Mouse (Mus musculus): ENCODE measurements around the gene Gpi1.

DNA sequence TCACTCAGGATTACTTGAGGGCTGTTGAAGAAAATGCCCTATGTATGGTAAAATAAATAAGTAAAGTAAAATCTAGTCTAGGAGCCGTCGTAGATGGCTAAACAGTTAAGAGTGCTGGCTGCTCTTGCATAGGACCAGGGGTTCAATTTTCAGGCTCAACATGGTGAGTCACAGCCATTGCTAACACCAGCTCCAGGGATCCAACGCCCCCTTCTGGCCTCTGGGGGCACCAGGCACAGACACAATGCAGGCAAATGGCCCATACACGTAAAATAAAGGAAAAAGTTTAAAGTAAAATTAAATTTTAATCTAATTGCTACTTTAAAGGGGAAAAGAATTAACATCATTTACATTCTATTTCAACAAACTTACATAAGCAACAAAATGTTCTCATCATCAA lies 63.3 kb downstream of the Gpi1 start:
- TF ChIP-seq CHD2 (IDR thresholded peaks at IDR 0.05; ENCODE audit: low read depth, low read length) (no peak), ZC3H11A (IDR thresholded peaks at IDR 0.05; ENCODE audit: borderline replicate concordance, low read depth, low read length) (no peak), ZNF384 (IDR thresholded peaks at IDR 0.05; ENCODE audit: low read depth, low read length) (no peak), MAFK (IDR thresholded peaks at IDR 0.05; ENCODE audit: insufficient read depth, low read depth, low read length) (peak; percentile 75), HCFC1 (IDR thresholded peaks at IDR 0.05; ENCODE audit: borderline replicate concordance, insufficient read depth, low read length) (no peak)
